Mouse (Mus musculus): ENCODE measurements around the gene Msantd2.

DNA sequence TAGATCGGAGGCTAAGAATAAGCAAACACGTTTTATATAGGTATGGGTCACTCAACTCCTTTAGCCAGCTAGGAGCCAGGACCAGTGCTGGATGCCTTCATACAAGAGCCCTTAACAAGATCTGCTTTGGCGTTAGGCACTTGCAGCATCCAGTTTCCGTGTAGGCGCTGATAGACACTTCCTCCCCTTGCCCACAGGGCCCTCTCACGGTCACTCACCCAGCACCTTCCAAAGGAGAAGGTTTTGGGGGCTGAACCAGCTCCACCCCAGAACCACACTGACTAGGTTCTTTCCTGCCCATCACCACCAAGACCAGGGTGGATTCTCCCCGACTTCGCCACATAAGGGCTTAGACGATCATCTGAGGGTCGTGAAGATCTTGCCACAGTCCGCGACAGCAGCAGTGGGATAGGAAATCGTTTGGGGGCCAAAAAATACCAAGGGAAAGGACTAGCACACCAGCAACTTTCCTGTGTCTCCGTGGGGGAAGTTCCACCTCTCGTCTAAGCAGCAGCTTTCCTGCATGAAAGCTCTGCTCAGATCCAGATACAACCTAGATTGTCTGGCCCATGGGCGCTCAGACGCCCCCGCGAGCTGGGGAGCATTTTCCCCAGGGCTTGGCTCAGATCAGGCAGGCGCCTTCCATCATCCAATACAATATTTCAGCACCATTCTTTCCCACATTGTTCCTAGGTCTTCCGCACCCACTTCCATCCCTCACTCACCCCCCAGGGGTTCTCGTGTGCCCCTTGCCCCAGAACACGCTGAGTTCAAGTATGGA, 62.8 kb downstream of the Msantd2 start:
- TF ChIP-seq CTCF (IDR thresholded peaks at IDR 0.05; ENCODE audit: low read depth) (no peak), EP300 (IDR thresholded peaks at IDR 0.05; ENCODE audit: low read depth) (no peak)
